Mouse (Mus musculus): ENCODE data around the gene Bhlha15. TPM values are rescaled to one million over a fixed set of nuclear protein-coding genes. Genes with fewer than 3 reads are reported as not detected.

Bhlha15 gene
- 0.12 TPM for polyA plus RNA-seq (2015; fragmentation: Illumina TruSeq; extraction: RNeasy Lipid Tissue Mini Kit (QIAGEN cat#74804); ENCODE audit: low read depth, low replicate concordance)

GRCm38 (mm10) chr5:144189950-144190583, at the start of gene Bhlha15:
Bhlha15 (plus strand) TSS chr5:144190286.

DNA sequence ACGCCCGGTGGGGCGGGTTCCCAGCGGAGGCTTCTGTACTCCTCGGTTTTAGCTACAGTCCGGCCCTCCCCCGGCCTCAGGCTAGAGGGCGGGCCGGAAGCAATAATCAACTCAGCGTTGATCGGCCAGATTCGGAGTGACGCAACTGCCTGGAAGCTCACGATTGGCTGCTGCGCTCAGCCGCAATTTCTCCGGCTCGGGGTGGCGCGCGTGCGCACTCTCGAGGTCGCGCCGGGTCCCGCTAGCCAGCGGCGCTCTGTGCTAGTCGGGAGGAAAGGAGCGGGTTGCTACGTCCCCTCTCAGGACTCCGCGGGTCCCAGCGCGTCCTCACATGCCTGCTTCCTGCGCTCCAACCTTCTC, 33.4 kb downstream of the Bhlha15 start, which contains the start of gene Tecpr1:
Tecpr1 (minus strand) TSS at position 113 of the 360 bp plus-strand sequence.

Other genes starting within 250 kb of the Bhlha15 start
- 44.4 TPM for gene Ccz1, start 175.4 kb upstream of the Bhlha15 start, polyA plus RNA-seq (2015; fragmentation: Illumina TruSeq; extraction: RNeasy Lipid Tissue Mini Kit (QIAGEN cat#74804); ENCODE audit: low read depth, low replicate concordance)
- gene Ocm, start 163.6 kb upstream of the Bhlha15 start, polyA plus RNA-seq (2015; fragmentation: Illumina TruSeq; extraction: RNeasy Lipid Tissue Mini Kit (QIAGEN cat#74804); ENCODE audit: low read depth, low replicate concordance), result 3.9 TPM
- 50.7 TPM for gene Lmtk2, start 89.8 kb upstream of the Bhlha15 start, polyA plus RNA-seq (2015; fragmentation: Illumina TruSeq; extraction: RNeasy Lipid Tissue Mini Kit (QIAGEN cat#74804); ENCODE audit: low read depth, low replicate concordance)
- gene Tecpr1, start 33.3 kb downstream of the Bhlha15 start, polyA plus RNA-seq (2015; fragmentation: Illumina TruSeq; extraction: RNeasy Lipid Tissue Mini Kit (QIAGEN cat#74804); ENCODE audit: low read depth, low replicate concordance), result 52.6 TPM
- 102 TPM for gene Bri3, start 54.2 kb downstream of the Bhlha15 start, polyA plus RNA-seq (2015; fragmentation: Illumina TruSeq; extraction: RNeasy Lipid Tissue Mini Kit (QIAGEN cat#74804); ENCODE audit: low read depth, low replicate concordance)
- 0.83 TPM for gene Baiap2l1, start 167.8 kb downstream of the Bhlha15 start, polyA plus RNA-seq (2015; fragmentation: Illumina TruSeq; extraction: RNeasy Lipid Tissue Mini Kit (QIAGEN cat#74804); ENCODE audit: low read depth, low replicate concordance)

Measured in brain, adult 10 weeks (tissue).